ENCODE assay signal across 24 mouse cellular contexts in genomic region chr10:19154041-19154440, GRCm38 (mm10).
"Had no signal": no experiment of that assay in that cellular context is flagged by ENCODE, and none has a peak within 500 bp of the region (broad histone marks: within the 10 kb centered on the region; RNA-seq: fewer than 3 reads in every experiment).

No protein-coding gene starts in this region.

- H3K27me3 ChIP-seq: heart, embryonic 12.5 days; hindbrain, embryonic 13.5 days; hindbrain, embryonic 15.5 days; kidney, embryonic 15.5 days; limb, embryonic 13.5 days; limb, embryonic 15.5 days; liver, embryonic 12.5 days had no signal

- H3K4me1 ChIP-seq: heart, embryonic 10.5 days; hindbrain, embryonic 13.5 days; hindbrain, embryonic 15.5 days; kidney, embryonic 15.5 days; limb, embryonic 13.5 days; liver, embryonic 12.5 days had no signal

- DNase-seq: gastrocnemius, postnatal 14 days; gastrocnemius, postnatal 36 days; heart, adult 18-20 months; heart, postnatal 14 days; heart, postnatal 36 days; kidney, adult 11 months; kidney, adult 2 months; kidney, adult 9 months; kidney, postnatal 14 days; kidney, postnatal 36 days; left cerebral cortex, postnatal 4 days had no signal

- H3K36me3 ChIP-seq: heart, embryonic 10.5 days; heart, embryonic 12.5 days; hindbrain, embryonic 13.5 days; hindbrain, embryonic 15.5 days; kidney, embryonic 15.5 days; limb, embryonic 13.5 days; limb, embryonic 15.5 days; liver, embryonic 12.5 days had no signal

- ATAC-seq: hindbrain, postnatal 0 days; intestine, embryonic 16.5 days; liver, embryonic 12.5 days had no signal

- H3K4me3 ChIP-seq: heart, embryonic 10.5 days; heart, embryonic 12.5 days; hindbrain, embryonic 13.5 days; hindbrain, embryonic 15.5 days; kidney, embryonic 15.5 days; layer of hippocampus, adult 2 months; limb, embryonic 13.5 days; limb, embryonic 15.5 days; liver, embryonic 12.5 days had no signal

- H3K4me2 ChIP-seq: heart, embryonic 12.5 days; hindbrain, embryonic 13.5 days; hindbrain, embryonic 15.5 days; kidney, embryonic 15.5 days; limb, embryonic 13.5 days; limb, embryonic 15.5 days; liver, embryonic 12.5 days had no signal

- H3K27ac ChIP-seq: heart, embryonic 10.5 days; hindbrain, embryonic 13.5 days; hindbrain, embryonic 15.5 days; hindbrain, postnatal 0 days; kidney, embryonic 15.5 days; kidney, postnatal 0 days; layer of hippocampus, adult 2 months; limb, embryonic 13.5 days; limb, embryonic 15.5 days; liver, embryonic 12.5 days; liver, embryonic 14.5 days had no signal

- H3K9me3 ChIP-seq: heart, embryonic 10.5 days; heart, embryonic 12.5 days; hindbrain, embryonic 13.5 days; hindbrain, embryonic 15.5 days; kidney, embryonic 15.5 days; limb, embryonic 13.5 days; limb, embryonic 15.5 days; liver, embryonic 12.5 days had no signal

- H3K9ac ChIP-seq: heart, embryonic 12.5 days; hindbrain, embryonic 13.5 days; hindbrain, embryonic 15.5 days; kidney, embryonic 15.5 days; limb, embryonic 13.5 days; limb, embryonic 15.5 days; liver, embryonic 12.5 days; liver, embryonic 14.5 days had no signal
